Mouse (Mus musculus) neural tube, embryonic 11.5 days (tissue): ENCODE results near the gene Dync1li2. TPM values are rescaled to one million over a fixed set of nuclear protein-coding genes. Genes with fewer than 3 reads are reported as not detected.
A peak's percentile ranks its signal among the peaks of the same experiment; 100 is the strongest.

Source experiments
- ATAC-seq: fragments of 200-750 bp; cut with Nextera tagmentation; 2 replicates; pipeline ENCODE4 v1.8.0; 2017; ENCODE audit warnings: moderate number of reproducible peaks, mild to moderate bottlenecking, moderate TSS enrichment, moderate library complexity; ENCODE audit not compliant: insufficient read depth, low FRiP score, low TSS enrichment
- DNase-seq: peaks from one replicate; pipeline ENCODE4 v3.0.0-alpha.2; 2015; ENCODE audit warnings: low spot score
- H3K27ac ChIP-seq: fragments of 300-500 bp; sonication (generic); 2 replicates; pipeline ENCODE4 v1.5.1; 2014; ENCODE audit warnings: low read depth, mild to moderate bottlenecking, low read length
- H3K27me3 ChIP-seq: fragments of 300-500 bp; sonication (generic); 2 replicates; pipeline ENCODE4 v1.6.1; 2014; ENCODE audit warnings: mild to moderate bottlenecking, low read length, mixed read lengths; ENCODE audit not compliant: control insufficient read depth, insufficient read depth
- H3K36me3 ChIP-seq: fragments of 300-500 bp; sonication (generic); 2 replicates; pipeline ENCODE4 v1.6.1; 2014; ENCODE audit warnings: mild to moderate bottlenecking, low read length, moderate library complexity, mixed read lengths; ENCODE audit not compliant: control insufficient read depth, insufficient read depth
- H3K4me1 ChIP-seq: fragments of 300-500 bp; sonication (generic); 2 replicates; pipeline ENCODE4 v1.6.1; 2014; ENCODE audit warnings: low read length, mixed read lengths; ENCODE audit not compliant: control insufficient read depth, insufficient read depth
- H3K4me2 ChIP-seq: fragments of 300-500 bp; sonication (generic); 2 replicates; pipeline ENCODE4 v1.6.1; 2014; ENCODE audit warnings: low read depth, mild to moderate bottlenecking, moderate library complexity
- H3K4me3 ChIP-seq: fragments of 300-500 bp; sonication (generic); 2 replicates; pipeline ENCODE4 v1.5.1; 2014; ENCODE audit warnings: low read depth, low read length
- H3K9ac ChIP-seq: fragments of 300-500 bp; sonication (generic); 2 replicates; pipeline ENCODE4 v1.6.1; 2014; ENCODE audit warnings: mild to moderate bottlenecking, low read length
- H3K9me3 ChIP-seq: fragments of 300-500 bp; sonication (generic); 2 replicates; pipeline ENCODE4 v1.6.1; 2016; ENCODE audit warnings: low read length; ENCODE audit not compliant: control insufficient read depth
- WGBS: fragments of 180-500 bp; shearing (Covaris S2); extraction: QIAGEN DNeasy Blood & Tissue Kit; methylation state at CpG from one replicate; pipeline ENCODE4 v1.1.7; 2014; 5-methylcytosine and 5-hydroxymethylcytosine counted together
- polyA plus RNA-seq: library from polyadenylated mRNA; unstranded; fragments of >200 nt; fragmentation: Nextera tagmentation; extraction: Ambion mirVana; gene quantifications from 2 replicates; pipeline ENCODE4 v1.2.1, GENCODE M21; 2014

Gene Dync1li2
- 78.2 and 82.2 TPM in 2 replicates for polyA plus RNA-seq

GRCm38 (mm10) chr8:104442299-104443124 is at the start of gene Dync1li2:
Gene Dync1li2, minus strand, starts transcription at chr8:104443047.
- H3K4me1 ChIP-seq = peaks cover 9% of the 10 kb centered on the region
- ATAC-seq = peak; percentile 87
- peak within 1 kb of the TSS; percentile 96 for H3K4me3 ChIP-seq
- no peaks in the 10 kb centered on the region for H3K27me3 ChIP-seq
- peak within 1 kb of the TSS; percentile 84 for H3K4me2 ChIP-seq
- H3K27ac ChIP-seq = peak within 1 kb of the TSS; percentile 89
- WGBS = under 1% methylated on average over 75 of the region's 75 CpGs
- peak; percentile 94 for DNase-seq
- H3K9me3 ChIP-seq = no peaks in the 10 kb centered on the region
- peak within 1 kb of the TSS; percentile 98 for H3K9ac ChIP-seq
- peaks cover 6% of the 10 kb centered on the region for H3K36me3 ChIP-seq

- WGBS = 68% methylated on average over 1 of the region's 1 CpGs
- Histone ChIP-seq H3K9ac (no peak overlapping the region), H3K9me3 (no peaks in the 10 kb centered on the region), H3K27ac (no peak overlapping the region), H3K36me3 (no peaks in the 10 kb centered on the region), H3K27me3 (no peaks in the 10 kb centered on the region), H3K4me3 (no peak overlapping the region), H3K4me1 (no peaks in the 10 kb centered on the region), H3K4me2 (no peak overlapping the region)
- no peak for ATAC-seq
- DNase-seq = no peak
Measured at GRCm38 (mm10) chr8:104479091-104479490, 36.2 kb upstream of the Dync1li2 start.

- WGBS = 85% methylated on average over 3 of the region's 3 CpGs
- Histone ChIP-seq H3K4me2 (no peak overlapping the region), H3K4me1 (no peaks in the 10 kb centered on the region), H3K9ac (no peak overlapping the region), H3K27me3 (no peaks in the 10 kb centered on the region), H3K9me3 (no peaks in the 10 kb centered on the region), H3K4me3 (no peak overlapping the region), H3K27ac (no peak overlapping the region), H3K36me3 (no peaks in the 10 kb centered on the region)
- ATAC-seq (no peak), DNase-seq (no peak)
Measured at GRCm38 (mm10) chr8:104472465-104472864, 29.6 kb upstream of the Dync1li2 start.

DNA sequence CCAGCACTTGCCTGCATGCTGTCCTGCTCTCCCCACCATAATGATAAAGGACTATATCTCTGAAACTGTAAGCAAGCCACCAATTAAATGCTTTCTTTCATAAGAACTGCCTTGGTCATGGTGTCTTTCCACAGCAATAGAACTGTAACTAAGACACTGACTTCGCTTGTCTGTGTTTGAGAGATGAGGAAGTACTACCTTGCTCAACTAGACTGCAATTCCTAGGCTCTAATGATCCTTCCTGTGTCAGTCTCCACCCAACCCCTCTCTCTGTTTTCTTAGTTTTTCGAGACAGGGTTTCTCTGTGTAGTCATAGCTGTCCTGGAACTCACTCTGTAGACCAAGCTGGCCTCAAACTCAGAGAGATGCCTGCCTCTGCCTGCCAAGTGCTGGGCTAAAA is 24.6 kb upstream of the Dync1li2 start:
- Histone ChIP-seq H3K4me1 (no peaks in the 10 kb centered on the region), H3K27me3 (no peaks in the 10 kb centered on the region), H3K9me3 (no peaks in the 10 kb centered on the region), H3K27ac (no peak overlapping the region), H3K9ac (no peak overlapping the region), H3K4me3 (no peak overlapping the region), H3K4me2 (no peak overlapping the region), H3K36me3 (no peaks in the 10 kb centered on the region)
- WGBS = 80% methylated on average over 2 of the region's 2 CpGs
- ATAC-seq (no peak), DNase-seq (no peak)

DNA sequence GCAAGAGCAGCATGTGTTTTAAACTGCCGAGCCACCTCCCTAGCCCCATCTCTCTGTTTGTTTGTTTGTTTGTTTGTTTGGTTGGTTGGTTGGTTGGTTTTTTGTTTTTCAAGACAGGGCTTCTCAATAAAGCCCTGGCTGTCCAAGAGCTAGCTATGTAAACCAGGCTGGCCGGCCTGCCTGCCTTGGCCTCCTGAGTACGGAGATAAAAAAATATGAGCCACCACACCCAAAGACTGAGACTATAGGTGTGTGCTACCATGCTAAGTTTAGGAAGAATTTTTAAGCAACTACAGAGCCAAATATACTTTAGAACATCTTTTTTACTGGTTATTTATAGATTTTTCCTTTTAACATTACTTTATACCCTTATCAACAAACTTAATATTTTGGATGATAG is 9.3 kb upstream of the Dync1li2 start:
- no peak overlapping the region for H3K4me3 ChIP-seq
- no peaks in the 10 kb centered on the region for H3K27me3 ChIP-seq
- DNase-seq (no peak), ATAC-seq (no peak)
- no peak overlapping the region for H3K9ac ChIP-seq
- H3K9me3 ChIP-seq = no peaks in the 10 kb centered on the region
- no peaks in the 10 kb centered on the region for H3K4me1 ChIP-seq
- no peaks in the 10 kb centered on the region for H3K36me3 ChIP-seq
- no peak overlapping the region for H3K4me2 ChIP-seq
- H3K27ac ChIP-seq = no peak overlapping the region
- 87% methylated on average over 3 of the region's 3 CpGs for WGBS

- Histone ChIP-seq H3K36me3 (no peaks in the 10 kb centered on the region), H3K27me3 (no peaks in the 10 kb centered on the region), H3K4me2 (no peak overlapping the region), H3K27ac (no peak overlapping the region), H3K4me1 (no peaks in the 10 kb centered on the region), H3K4me3 (no peak overlapping the region), H3K9ac (no peak overlapping the region), H3K9me3 (no peaks in the 10 kb centered on the region)
- DNase-seq = no peak
- 89% methylated on average over 3 of the region's 3 CpGs for WGBS
- no peak for ATAC-seq
Measured at GRCm38 (mm10) chr8:104448796-104449195, 5.9 kb upstream of the Dync1li2 start.

GRCm38 (mm10) chr8:104446016-104446415 is 3.2 kb upstream of the Dync1li2 start:
- no peak for ATAC-seq
- Histone ChIP-seq H3K4me1 (peaks cover 6% of the 10 kb centered on the region), H3K27ac (no peak overlapping the region), H3K4me2 (no peak overlapping the region), H3K9ac (no peak overlapping the region), H3K36me3 (no peaks in the 10 kb centered on the region), H3K9me3 (no peaks in the 10 kb centered on the region), H3K27me3 (no peaks in the 10 kb centered on the region), H3K4me3 (no peak overlapping the region)
- DNase-seq = no peak
- 87% methylated on average over 3 of the region's 3 CpGs for WGBS

DNA sequence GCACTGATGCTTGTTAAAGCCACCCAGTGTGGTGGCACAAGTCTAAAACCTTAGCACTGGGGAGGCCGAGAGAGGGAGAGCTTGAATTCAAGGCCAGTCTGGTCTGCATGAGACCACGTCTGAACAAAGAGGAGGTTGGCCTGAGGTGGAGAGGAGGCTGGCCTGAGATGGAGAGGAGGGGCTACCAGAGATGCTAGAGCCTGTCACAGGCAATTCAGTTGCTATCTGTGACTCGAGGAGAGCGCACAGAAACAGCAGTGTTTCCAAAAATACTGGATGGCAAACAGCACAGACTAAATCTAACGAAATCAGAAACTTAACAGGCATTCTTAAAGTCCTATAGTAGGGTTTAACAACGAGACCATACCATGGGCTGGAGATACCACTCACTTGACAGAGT is 2.4 kb upstream of the Dync1li2 start:
- Histone ChIP-seq H3K9ac (no peak overlapping the region), H3K36me3 (no peaks in the 10 kb centered on the region; the same call in 1 of the 2 replicates), H3K4me3 (no peak overlapping the region), H3K4me1 (peaks cover 9% of the 10 kb centered on the region), H3K4me2 (no peak overlapping the region), H3K27me3 (no peaks in the 10 kb centered on the region), H3K9me3 (no peaks in the 10 kb centered on the region), H3K27ac (no peak overlapping the region)
- 64% methylated on average over 6 of the region's 6 CpGs for WGBS
- no peak for DNase-seq
- ATAC-seq = no peak

- DNase-seq = no peak
- peak; percentile 58 for ATAC-seq
- peak overlapping the region; percentile 96 for H3K4me3 ChIP-seq
- peaks cover 9% of the 10 kb centered on the region for H3K4me1 ChIP-seq
- H3K9ac ChIP-seq = peak overlapping the region; percentile 98; the same call in 1 of the 2 replicates
- peaks cover 3% of the 10 kb centered on the region for H3K36me3 ChIP-seq
- H3K27me3 ChIP-seq = no peaks in the 10 kb centered on the region
- H3K4me2 ChIP-seq = no peak overlapping the region
- H3K27ac ChIP-seq = no peak overlapping the region
- 65% methylated on average over 7 of the region's 7 CpGs for WGBS
- no peaks in the 10 kb centered on the region for H3K9me3 ChIP-seq
Measured at GRCm38 (mm10) chr8:104443125-104443679, 355 bp upstream of the Dync1li2 start.
